Comparison of ENCODE assay signal across 19 mouse cellular contexts in genomic region chr10:23327651-23328050, GRCm38 (mm10). TPM values are rescaled to one million over a fixed set of nuclear protein-coding genes. Genes with fewer than 3 reads are reported as not detected.
"Had no signal": no experiment of that assay in that cellular context is flagged by ENCODE, and none has a peak within 500 bp of the region (broad histone marks: within the 10 kb centered on the region; RNA-seq: fewer than 3 reads in every experiment).

No protein-coding gene starts in this region.

- H3K27ac ChIP-seq: macrophage; midbrain, embryonic 13.5 days; midbrain, embryonic 15.5 days; neural tube, embryonic 12.5 days; stomach, embryonic 15.5 days; stomach, postnatal 0 days had no signal

- H3K27me3 ChIP-seq: megakaryocyte, embryonic 14.5 days; midbrain, embryonic 13.5 days; midbrain, embryonic 15.5 days; neural tube, embryonic 12.5 days; stomach, embryonic 15.5 days had no signal

- H3K4me3 ChIP-seq: megakaryocyte, embryonic 14.5 days; midbrain, embryonic 13.5 days; midbrain, embryonic 15.5 days; neural tube, embryonic 12.5 days; stomach, embryonic 15.5 days had no signal

- H3K4me1 ChIP-seq: megakaryocyte, embryonic 14.5 days; midbrain, embryonic 13.5 days; midbrain, embryonic 15.5 days; neural tube, embryonic 12.5 days; stomach, embryonic 15.5 days had no signal

- DNase-seq: lung, adult 18-20 months; lung, embryonic 14.5 days; lung, postnatal 10 days; lung, postnatal 36 days; retina, postnatal 1 day; right cerebral cortex, adult 18-20 months; right cerebral cortex, postnatal 25 days; right cerebral cortex, postnatal 4 days; thymus, postnatal 14 days; thymus, postnatal 36 days had no signal

- H3K36me3 ChIP-seq: midbrain, embryonic 13.5 days; midbrain, embryonic 15.5 days; neural tube, embryonic 12.5 days; stomach, embryonic 15.5 days had no signal

RNA-seq across cellular contexts. Expression of gene Eya4, which starts 22.9 kb away (rescaled TPM):
- total RNA-seq: megakaryocyte progenitor cell, adult 5-6 weeks; monocyte, adult 5-6 weeks had no signal
